Mouse (Mus musculus) cerebellum, postnatal 14 days (tissue): ENCODE results near the gene Blcap.

ENCODE experiments used
- DNase-seq, 2 experiments: peaks; one replicate each; pipeline ENCODE4 v3.0.0; 2021; ENCODE audit warnings: mixed read lengths in 2 of 2

The Blcap gene

GRCm38 (mm10) chr2:157559440-157559839 lies 11.6 kb downstream of the Blcap start:
- peak in 1 of 2 experiments; percentile 55 for DNase-seq

GRCm38 (mm10) chr2:157558520-157558919 lies 12.6 kb downstream of the Blcap start:
- peak in 1 of 2 experiments; percentile 61 for DNase-seq

- DNase-seq, result peak; percentile 47 to 54
These were observed 13.0 kb downstream of the Blcap start for GRCm38 (mm10) chr2:157558051-157558450.

DNA sequence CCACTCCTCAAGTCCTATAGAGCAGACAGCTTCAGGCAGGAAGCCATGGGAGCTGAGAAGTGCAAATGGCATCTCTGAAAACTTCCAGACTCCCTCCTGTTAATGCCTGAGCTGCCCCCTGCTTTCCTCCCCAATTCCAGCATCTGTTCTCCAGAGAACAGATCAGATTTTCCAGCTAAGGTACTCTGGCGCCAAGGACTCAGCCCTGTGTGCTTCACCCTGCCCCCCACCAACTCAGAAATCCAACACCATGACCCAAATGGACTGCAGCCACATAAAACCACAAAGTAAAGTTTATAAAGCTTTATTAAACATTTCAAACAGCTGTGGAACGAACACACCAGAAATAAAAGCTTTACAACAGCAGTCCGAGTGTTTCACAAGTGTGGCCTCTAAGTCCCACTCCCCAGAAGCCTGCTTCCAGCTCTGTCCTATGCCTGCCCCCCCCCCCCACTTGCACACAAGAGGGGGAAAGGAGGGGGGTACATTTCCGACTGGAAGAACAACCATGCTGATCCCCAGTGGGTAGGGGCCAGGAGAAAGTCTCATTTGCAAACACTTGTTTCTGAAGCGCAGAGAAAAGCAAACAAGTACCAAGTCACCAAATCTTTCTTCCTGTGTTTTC lies 14.9 kb downstream of the Blcap start:
- no peak for DNase-seq

GRCm38 (mm10) chr2:157552158-157552886 lies 18.8 kb downstream of the Blcap start:
- peak; percentile 69 to 71 for DNase-seq

GRCm38 (mm10) chr2:157550292-157550691 lies 20.8 kb downstream of the Blcap start:
- DNase-seq, result no peak

DNA sequence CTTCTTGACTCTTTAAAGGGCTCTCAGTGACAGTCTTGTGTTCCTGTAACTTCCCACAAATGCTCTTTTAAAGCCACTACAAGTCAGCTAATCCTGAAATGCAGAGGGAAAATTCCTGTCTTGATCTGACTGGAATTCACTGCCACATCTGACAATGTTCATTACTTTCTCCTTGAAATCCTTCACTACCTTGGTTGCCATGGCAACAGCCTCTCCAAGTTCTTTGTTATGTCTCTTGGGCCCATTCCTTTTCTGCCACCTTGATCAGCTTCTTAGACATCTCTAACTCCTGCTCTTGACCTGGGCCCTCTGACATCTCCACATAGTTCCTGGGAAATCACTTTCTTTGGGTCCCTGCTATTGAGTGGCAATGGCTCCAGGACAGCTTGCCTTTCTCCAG lies 24.4 kb downstream of the Blcap start:
- DNase-seq, result no peak

DNA sequence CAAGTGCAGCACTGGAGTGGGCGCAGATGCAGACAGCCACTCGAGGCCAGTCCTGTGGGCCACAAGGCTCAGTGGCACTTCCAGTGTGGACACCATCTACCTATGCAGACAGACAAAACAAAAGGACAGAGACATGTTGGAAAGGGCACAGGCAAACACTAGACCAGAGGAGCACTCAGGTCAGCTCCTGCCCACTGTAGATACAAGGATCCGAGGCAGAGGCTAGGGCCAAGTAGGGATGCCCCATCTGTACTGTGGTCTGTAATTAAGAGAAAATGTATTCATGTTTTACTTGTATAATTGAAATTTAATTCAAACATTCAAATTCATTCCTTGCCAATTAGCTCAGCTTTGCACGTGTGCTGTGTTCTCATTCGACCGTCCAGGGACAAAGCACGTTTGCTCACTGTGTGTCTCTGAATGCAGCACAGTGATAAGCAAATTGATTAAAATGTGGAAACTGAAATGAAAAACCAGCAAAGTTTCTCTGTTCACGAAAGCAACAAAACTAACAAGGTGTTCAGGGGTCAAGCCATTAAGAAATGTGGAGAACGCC lies 26.7 kb downstream of the Blcap start:
- DNase-seq, result no peak

GRCm38 (mm10) chr2:157542415-157542814 lies 28.7 kb downstream of the Blcap start:
- DNase-seq, result no peak

- no peak for DNase-seq
These were observed 29.4 kb downstream of the Blcap start for GRCm38 (mm10) chr2:157541631-157542030.

- DNase-seq, result no peak
These were observed 30.0 kb downstream of the Blcap start for GRCm38 (mm10) chr2:157540953-157541569.

- DNase-seq, result peak; percentile 46 to 55
These were observed 30.8 kb downstream of the Blcap start for GRCm38 (mm10) chr2:157540073-157540952.

DNA sequence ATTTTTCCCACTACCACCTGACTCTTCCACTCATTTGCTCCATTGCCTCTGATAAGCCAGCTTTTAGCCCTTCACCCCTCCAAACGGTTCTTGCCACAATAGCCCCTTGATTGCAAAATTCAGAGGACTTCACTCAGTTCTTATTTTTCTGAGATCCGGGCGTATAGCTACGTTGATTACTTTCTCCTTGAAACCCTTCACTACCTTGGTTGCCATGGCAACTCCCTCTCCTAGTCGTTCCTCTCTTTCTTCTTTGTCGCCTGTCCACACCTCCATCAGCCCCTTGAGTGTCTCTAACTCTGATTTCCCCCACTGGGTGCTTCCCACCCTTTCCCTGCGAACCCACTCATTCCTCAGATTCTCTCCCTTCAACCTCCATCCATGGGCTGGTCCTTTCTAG lies 34.0 kb downstream of the Blcap start:
- DNase-seq, result no peak

GRCm38 (mm10) chr2:157536476-157537081 lies 34.5 kb downstream of the Blcap start:
- DNase-seq, result peak; percentile 48 to 57

DNA sequence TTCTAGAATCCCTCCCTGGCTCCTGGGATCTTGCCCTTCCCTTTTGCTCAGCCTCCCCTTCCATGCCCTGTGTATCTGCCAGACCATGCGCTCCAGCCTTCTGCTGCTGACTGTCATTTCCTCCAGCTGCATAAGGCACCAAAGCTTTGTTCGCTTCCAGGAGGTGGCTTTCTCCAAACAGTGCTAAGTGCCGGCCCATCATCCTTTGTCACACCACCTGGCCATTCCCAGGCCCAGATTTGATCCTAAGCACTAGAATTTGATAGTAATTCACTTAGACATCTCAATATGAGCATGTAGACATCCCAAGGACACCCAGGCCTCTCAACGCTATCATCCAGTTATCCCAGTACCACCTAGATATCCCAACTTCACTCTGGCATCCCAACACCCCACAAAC lies 36.9 kb downstream of the Blcap start:
- no peak for DNase-seq

DNA sequence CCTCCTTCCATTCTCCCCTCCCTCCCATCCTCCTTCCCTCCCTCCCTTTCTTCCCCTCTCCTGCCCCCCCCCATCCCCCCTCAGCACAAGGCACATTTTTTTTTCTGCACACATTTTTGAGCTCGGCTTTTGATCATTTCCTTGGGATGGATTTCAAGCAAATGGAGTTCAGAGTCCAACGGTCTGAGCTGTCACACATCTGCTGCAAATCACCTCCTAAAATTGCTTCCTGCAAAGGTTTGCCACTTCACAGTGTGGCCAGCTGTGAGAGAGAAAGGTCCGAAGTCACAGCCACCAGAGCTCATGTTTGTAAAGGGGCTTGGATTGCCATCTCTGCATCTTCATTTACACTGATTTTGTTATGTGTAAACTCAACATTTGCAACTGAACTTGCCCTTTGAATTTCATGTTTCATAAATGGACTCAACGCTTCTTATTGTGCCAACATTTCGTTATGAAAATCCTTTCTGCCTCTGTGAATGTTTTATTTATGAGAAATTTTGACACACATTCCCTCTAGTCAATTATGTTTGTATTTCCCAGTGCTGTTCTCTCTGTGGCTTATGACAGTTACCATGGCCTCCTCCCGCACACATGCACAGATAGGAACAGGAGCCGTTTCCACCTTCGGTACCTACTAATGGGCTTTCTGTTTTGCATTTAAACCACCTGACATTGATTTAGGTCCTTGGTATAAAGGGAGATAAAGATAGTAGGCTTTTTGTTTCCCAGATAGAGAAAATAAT lies 39.2 kb downstream of the Blcap start:
- DNase-seq, result no peak

DNA sequence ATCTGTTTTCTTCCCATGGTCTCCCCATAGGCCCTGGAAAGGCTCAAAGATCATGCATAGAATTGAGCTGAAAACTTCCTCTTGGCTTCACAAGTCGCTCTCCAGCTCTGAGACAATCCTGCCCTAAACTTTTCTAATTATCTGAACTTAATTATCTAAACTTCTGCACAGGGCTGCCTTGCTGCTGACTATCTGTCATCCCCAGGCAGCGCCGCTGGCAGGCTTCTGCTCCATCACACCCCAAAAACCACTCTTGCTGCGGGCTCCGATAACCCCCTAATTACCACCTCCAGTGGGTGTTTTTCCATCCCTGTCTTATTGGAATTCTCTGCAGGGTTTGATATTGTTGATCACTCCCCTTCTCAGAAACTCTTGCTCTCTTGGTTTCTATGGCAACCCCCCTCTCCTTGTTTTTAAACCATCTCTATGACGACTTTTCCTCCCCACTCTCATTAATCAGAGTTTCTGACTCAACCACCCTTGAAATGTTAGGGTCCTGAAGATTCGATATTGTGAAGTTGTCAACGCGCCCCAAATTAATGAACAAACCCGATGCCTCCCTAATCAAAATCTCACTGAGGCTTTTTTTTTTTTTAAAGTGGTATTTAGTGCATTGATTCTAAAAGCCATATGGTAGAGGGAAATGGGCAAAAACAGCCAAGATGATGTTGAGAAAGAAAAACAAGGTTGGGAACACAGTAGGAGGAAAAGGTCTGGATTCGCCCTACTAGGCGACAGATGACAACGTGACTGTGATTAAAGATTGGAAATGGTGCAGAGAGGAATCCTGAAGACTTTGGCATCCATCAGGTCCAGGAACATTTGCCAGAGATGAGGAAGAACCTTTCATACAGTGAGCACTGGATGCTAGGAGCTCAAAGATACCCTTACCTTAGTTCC lies 40.8 kb downstream of the Blcap start:
- DNase-seq, result no peak

DNA sequence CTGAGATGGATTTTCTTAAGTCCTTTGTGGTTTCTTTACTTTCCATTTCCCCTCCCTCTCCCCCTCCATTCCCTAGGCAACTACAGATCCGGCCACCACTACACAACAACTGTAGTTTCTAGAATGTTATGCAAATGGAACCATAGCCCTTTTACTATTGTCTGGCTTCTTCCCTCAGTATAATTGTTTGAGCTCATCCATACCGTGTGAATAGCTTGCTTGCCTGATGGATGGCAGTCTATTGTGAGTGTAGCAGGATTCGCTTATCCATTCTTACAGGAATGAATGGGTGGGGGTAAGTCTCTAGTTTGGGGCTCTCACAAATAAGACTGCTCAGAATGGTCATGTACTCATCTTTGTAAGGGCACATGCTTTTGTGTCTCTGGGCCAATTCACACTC lies 48.5 kb downstream of the Blcap start:
- no peak for DNase-seq

DNA sequence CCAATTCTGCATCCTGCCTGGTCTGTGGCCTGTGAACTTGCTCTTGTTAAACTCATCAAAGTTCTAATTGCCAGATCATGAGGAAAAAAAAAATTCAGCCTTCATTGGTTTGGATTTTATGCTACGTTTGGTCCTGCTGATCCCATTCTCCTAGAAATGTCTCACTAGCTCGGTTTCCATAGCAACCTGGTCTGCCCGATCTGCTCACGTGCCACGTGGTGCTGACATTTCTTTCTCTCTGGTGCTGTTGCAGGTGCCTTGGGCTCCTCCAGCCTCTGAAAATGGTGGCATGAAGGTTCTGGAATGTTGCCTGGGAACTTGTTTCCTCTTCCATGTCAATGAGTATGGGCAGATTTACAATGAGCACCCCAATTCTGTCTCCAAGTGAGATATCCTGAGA lies 50.6 kb downstream of the Blcap start:
- peak; percentile 44 to 52 for DNase-seq

DNA sequence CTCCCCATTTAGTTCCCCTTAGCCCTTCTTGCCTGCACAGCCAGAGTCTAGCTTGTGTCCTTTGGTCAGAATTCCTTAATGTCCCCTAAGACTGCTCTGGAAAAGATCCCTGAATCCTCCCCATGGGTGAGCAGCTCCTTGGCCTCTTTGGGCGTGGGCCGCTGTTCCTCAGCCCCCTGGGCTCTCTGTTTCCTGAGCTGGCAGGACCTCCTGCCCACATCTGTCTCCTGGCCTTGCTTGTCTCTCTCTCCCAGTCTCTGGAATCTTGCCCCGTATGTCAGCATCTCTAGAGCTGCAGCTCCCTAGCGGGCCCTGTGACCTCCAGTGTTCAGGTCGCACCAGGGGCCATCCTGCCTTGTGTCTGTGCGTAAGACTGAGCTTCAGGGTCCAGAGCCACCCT lies 51.6 kb downstream of the Blcap start:
- DNase-seq, result no peak
